Mouse (Mus musculus) liver, postnatal 0 days (tissue): ENCODE data around the gene Rab34.

Experiments
- CTCF ChIP-seq: sonication (generic); IDR thresholded peaks from 2 replicates; pipeline ENCODE4 v1.5.1; 2016; ENCODE audit warnings: antibody characterized with exemption, low read depth
- EP300 ChIP-seq: IDR thresholded peaks from 2 replicates; pipeline ENCODE4 v1.6.1; 2016; ENCODE audit warnings: antibody characterized with exemption, low read depth, mild to moderate bottlenecking

- TF ChIP-seq CTCF, result no peak
- no peak for TF ChIP-seq EP300
These were observed 44.7 kb upstream of the Rab34 start for GRCm38 (mm10) chr11:78143520-78143919.
